Mouse (Mus musculus) liver, embryonic 15.5 days (tissue): ENCODE results near the gene Itga11. TPM values are rescaled to one million over a fixed set of nuclear protein-coding genes. Genes with fewer than 3 reads are reported as not detected.
"Not testable (repeated sequence)": the region's sequence is repeated elsewhere in the genome, so short reads cannot be mapped to it uniquely, and the experiment has no call there.

ENCODE experiments used
- ATAC-seq: fragments of 200-750 bp; cut with Nextera tagmentation; 2 replicates; pipeline ENCODE4 v1.8.0; 2017; ENCODE audit warnings: moderate number of reproducible peaks, mild to moderate bottlenecking, moderate library complexity; ENCODE audit not compliant: insufficient read depth
- H3K27ac ChIP-seq: fragments of 300-500 bp; sonication (generic); replicated peaks from 2 replicates; pipeline ENCODE4 v1.5.1; 2015; ENCODE audit warnings: mild to moderate bottlenecking, inconsistent platforms
- H3K27me3 ChIP-seq: fragments of 300-500 bp; sonication (generic); 2 replicates; pipeline ENCODE4 v1.6.1; 2015; ENCODE audit warnings: mild to moderate bottlenecking, inconsistent platforms
- H3K36me3 ChIP-seq: fragments of 300-500 bp; sonication (generic); replicated peaks from 2 replicates; pipeline ENCODE4 v1.6.1; 2015; ENCODE audit warnings: moderate library complexity, mild to moderate bottlenecking, inconsistent platforms
- H3K4me1 ChIP-seq: fragments of 300-500 bp; sonication (generic); replicated peaks from 2 replicates; pipeline ENCODE4 v1.6.1; 2015; ENCODE audit warnings: inconsistent platforms
- H3K4me2 ChIP-seq: fragments of 300-500 bp; sonication (generic); 2 replicates; pipeline ENCODE4 v1.6.1; 2015; ENCODE audit warnings: moderate library complexity, mild to moderate bottlenecking, inconsistent platforms
- H3K4me3 ChIP-seq: fragments of 300-500 bp; sonication (generic); replicated peaks from 2 replicates; pipeline ENCODE4 v1.5.1; 2015; ENCODE audit warnings: mild to moderate bottlenecking, inconsistent platforms
- H3K9ac ChIP-seq: fragments of 300-500 bp; sonication (generic); 2 replicates; pipeline ENCODE4 v1.6.1; 2015; ENCODE audit warnings: moderate library complexity, mild to moderate bottlenecking, inconsistent platforms
- H3K9me3 ChIP-seq: fragments of 300-500 bp; sonication (generic); replicated peaks from 2 replicates; pipeline ENCODE4 v1.6.1; 2016; ENCODE audit warnings: inconsistent platforms
- WGBS: fragments of 180-500 bp; shearing (Covaris S2); methylation state at CpG from one replicate; pipeline ENCODE4 v1.1.7; 2015; ENCODE audit warnings: mixed read lengths; ENCODE audit not compliant: insufficient replicate concordance; 5-methylcytosine and 5-hydroxymethylcytosine counted together
- polyA plus RNA-seq: library from polyadenylated mRNA; unstranded; fragments of >200 nt; fragmentation: Nextera tagmentation; extraction: Ambion mirVana; gene quantifications from 2 replicates; pipeline ENCODE4 v1.2.1, GENCODE M21; 2015

Gene Itga11
- polyA plus RNA-seq, 1 experiment from 2014 or later, result 0.12 TPM

DNA sequence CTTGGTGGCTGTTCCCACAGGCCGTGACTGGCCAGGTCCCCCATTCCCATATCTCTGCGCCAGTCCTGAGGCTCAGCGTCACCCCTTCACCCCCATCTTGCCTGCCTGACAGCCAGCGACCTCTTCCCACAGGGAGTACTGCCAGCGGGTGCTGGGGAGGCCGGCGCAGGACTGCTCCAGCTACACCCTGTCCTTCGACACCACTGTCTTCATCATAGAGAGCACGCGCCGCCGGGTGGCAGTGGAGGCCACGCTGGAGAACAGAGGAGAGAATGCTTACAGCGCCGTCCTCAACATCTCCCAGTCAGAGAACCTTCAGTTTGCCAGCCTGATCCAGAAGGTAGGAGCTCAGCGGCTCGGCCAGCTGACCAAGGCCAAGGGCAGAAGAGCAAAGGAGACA, 89.8 kb downstream of the Itga11 start:
- H3K4me2 ChIP-seq, result no peak overlapping the region
- no peaks in the 10 kb centered on the region; the same call in 1 of the 2 replicates for H3K27me3 ChIP-seq
- no peak overlapping the region for H3K4me3 ChIP-seq
- no peak overlapping the region for H3K9ac ChIP-seq
- no peaks in the 10 kb centered on the region for H3K4me1 ChIP-seq
- no peaks in the 10 kb centered on the region for H3K9me3 ChIP-seq
- ATAC-seq, result no peak
- H3K27ac ChIP-seq, result no peak overlapping the region
- H3K36me3 ChIP-seq, result no peaks in the 10 kb centered on the region
- WGBS, result 64% methylated on average over 17 of the region's 17 CpGs

DNA sequence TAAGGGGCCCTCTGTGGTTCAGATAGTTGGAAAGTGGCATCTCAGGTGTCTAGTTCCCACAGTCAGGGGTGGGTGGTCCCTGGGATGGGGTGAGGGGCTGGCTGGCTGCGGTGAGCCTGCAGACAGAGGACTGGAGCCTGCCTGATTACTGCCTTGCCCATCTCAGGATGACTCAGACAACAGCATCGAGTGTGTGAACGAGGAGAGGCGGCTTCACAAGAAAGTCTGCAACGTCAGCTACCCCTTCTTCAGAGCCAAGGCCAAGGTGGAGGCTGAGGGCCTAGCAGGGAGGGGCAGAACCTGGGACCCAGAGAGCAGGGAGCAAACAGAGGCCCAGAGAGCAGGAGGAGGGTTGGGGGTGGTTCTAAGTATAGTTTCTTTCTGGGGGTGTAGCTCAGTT, 90.7 kb downstream of the Itga11 start:
- no peak for ATAC-seq
- H3K9me3 ChIP-seq, result no peaks in the 10 kb centered on the region
- H3K4me2 ChIP-seq, result no peak overlapping the region
- no peaks in the 10 kb centered on the region for H3K4me1 ChIP-seq
- no peaks in the 10 kb centered on the region; the same call in 1 of the 2 replicates for H3K27me3 ChIP-seq
- no peak overlapping the region for H3K4me3 ChIP-seq
- no peak overlapping the region for H3K27ac ChIP-seq
- no peaks in the 10 kb centered on the region for H3K36me3 ChIP-seq
- no peak overlapping the region for H3K9ac ChIP-seq
- WGBS, result 58% methylated on average over 5 of the region's 5 CpGs

DNA sequence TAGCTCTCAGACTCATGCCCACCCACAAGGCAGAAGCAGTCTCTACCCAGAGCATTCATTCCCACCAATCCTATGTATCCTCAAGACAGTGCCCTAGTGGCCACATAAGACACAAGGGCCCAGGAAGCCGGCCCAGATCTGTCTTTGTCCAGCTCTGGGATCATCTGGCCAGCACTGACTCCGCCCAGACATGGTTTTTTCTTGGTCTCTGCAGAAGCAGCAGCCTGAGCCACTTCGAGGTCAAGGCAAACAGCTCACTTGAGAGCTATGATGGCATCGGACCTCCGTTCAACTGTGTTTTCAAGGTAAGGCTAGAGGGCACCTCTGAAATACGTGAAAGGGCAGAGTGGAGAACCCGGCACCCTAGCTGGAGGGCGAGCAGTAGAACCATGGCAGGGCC, 95.1 kb downstream of the Itga11 start:
- 67% methylated on average over 8 of the region's 8 CpGs for WGBS
- Histone ChIP-seq H3K27me3 (no peaks in the 10 kb centered on the region), H3K9me3 (no peaks in the 10 kb centered on the region), H3K36me3 (no peaks in the 10 kb centered on the region), H3K4me2 (no peak overlapping the region), H3K4me3 (no peak overlapping the region), H3K4me1 (no peaks in the 10 kb centered on the region), H3K9ac (no peak overlapping the region), H3K27ac (no peak overlapping the region)
- no peak for ATAC-seq

DNA sequence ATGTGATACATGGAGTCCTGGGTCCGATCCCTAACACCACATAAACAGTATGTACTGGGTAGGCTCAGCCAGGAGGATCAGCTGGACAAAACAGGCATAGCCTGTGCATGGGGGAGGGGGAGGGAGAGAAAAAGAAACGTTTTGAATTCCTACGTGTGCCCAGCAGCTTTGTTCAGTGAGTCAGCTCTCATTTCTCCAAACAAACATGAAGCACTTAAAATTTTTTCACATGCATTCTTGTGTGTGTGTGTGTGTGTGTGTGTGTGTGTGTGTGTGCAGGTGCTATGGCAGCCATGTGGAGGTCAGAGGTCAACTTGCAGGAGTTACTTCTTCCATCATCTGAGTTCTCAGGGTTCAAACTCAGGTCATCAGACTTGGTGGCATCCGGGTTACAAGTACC, 97.8 kb downstream of the Itga11 start:
- no peaks in the 10 kb centered on the region for H3K27me3 ChIP-seq
- no peak overlapping the region for H3K9ac ChIP-seq
- 39% methylated on average over 4 of the region's 4 CpGs for WGBS
- H3K4me1 ChIP-seq, result no peaks in the 10 kb centered on the region
- H3K4me2 ChIP-seq, result no peak overlapping the region
- no peaks in the 10 kb centered on the region for H3K9me3 ChIP-seq
- no peak overlapping the region for H3K4me3 ChIP-seq
- ATAC-seq, result no peak
- H3K36me3 ChIP-seq, result no peaks in the 10 kb centered on the region
- H3K27ac ChIP-seq, result no peak overlapping the region

DNA sequence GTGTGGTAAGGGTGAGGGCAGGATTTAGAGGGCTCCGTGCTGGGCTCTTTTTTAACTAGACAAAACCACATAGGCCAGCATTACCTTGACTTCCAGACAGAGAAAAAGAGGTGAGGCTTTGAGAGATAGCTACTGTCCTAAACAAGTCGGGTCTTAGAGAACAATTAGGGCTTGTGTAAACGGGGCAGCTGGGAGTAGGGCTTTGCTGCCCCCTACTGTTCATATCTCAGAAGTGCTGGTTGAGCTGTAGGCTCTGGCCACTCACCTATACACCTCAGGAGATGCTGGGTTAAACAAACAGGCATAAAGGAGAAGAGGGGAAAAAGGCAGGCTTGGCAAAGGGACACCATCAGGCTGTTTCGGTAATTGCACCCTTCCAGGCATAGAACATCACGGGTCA, 99.8 kb downstream of the Itga11 start:
- no peak overlapping the region for H3K4me2 ChIP-seq
- no peaks in the 10 kb centered on the region for H3K27me3 ChIP-seq
- ATAC-seq, result no peak
- H3K9me3 ChIP-seq, result no peaks in the 10 kb centered on the region
- no peaks in the 10 kb centered on the region for H3K36me3 ChIP-seq
- H3K4me1 ChIP-seq, result no peaks in the 10 kb centered on the region
- no peak overlapping the region for H3K9ac ChIP-seq
- WGBS, result 3% methylated on average over 5 of the region's 5 CpGs
- no peak overlapping the region for H3K4me3 ChIP-seq
- H3K27ac ChIP-seq, result no peak overlapping the region

DNA sequence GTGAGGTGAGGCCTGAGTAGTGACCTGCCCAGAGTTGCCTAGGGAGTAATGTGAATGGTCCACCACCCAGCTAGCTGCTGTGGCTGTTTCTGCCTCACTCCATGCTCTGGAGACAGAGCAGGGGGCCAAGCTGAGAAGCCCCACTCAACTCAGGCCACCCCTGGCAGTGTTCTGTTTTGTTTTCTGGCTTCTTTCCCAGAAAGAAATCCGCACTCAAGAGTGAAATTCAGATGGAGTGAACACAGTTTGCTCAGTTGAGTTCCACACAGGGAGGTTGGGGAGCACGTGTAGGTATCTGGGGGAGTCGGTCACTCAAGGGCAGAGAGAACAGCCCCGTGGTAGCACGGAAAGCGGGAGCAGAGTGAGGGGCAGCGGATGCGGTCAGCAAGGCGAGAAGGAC, 101.1 kb downstream of the Itga11 start:
- H3K9ac ChIP-seq, result no peak overlapping the region
- H3K27me3 ChIP-seq, result no peaks in the 10 kb centered on the region
- ATAC-seq, result no peak
- 72% methylated on average over 9 of the region's 9 CpGs for WGBS
- no peaks in the 10 kb centered on the region for H3K9me3 ChIP-seq
- no peak overlapping the region for H3K27ac ChIP-seq
- no peak overlapping the region for H3K4me2 ChIP-seq
- H3K4me1 ChIP-seq, result peaks cover 3% of the 10 kb centered on the region; the same call in 1 of the 2 replicates
- H3K36me3 ChIP-seq, result no peaks in the 10 kb centered on the region
- H3K4me3 ChIP-seq, result no peak overlapping the region

DNA sequence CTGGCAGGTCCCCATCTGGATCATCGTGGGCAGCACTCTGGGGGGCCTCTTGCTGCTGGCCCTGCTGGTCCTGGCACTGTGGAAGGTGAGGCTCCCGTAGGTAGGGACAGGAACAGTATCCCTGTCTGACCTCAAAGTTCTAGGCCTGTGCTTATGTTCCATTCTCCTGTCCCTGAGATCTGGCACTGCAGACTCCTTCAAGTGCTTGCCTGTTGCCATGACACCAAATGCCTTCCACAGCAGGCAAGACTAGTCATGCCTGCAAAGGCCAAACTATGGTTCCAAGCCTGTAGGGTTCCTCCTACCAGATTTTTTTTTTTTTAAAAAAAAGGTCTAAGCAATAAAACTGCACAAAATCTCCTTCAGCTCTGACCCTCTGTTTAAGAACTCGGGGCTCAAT, 104.3 kb downstream of the Itga11 start:
- 46% methylated on average over 3 of the region's 3 CpGs for WGBS
- no peak for ATAC-seq
- H3K36me3 ChIP-seq, result no peaks in the 10 kb centered on the region
- no peak overlapping the region for H3K27ac ChIP-seq
- H3K4me3 ChIP-seq, result no peak overlapping the region
- no peaks in the 10 kb centered on the region for H3K27me3 ChIP-seq
- H3K4me1 ChIP-seq, result peaks cover 3% of the 10 kb centered on the region; the same call in 1 of the 2 replicates
- no peak overlapping the region for H3K4me2 ChIP-seq
- H3K9me3 ChIP-seq, result no peaks in the 10 kb centered on the region
- H3K9ac ChIP-seq, result no peak overlapping the region

DNA sequence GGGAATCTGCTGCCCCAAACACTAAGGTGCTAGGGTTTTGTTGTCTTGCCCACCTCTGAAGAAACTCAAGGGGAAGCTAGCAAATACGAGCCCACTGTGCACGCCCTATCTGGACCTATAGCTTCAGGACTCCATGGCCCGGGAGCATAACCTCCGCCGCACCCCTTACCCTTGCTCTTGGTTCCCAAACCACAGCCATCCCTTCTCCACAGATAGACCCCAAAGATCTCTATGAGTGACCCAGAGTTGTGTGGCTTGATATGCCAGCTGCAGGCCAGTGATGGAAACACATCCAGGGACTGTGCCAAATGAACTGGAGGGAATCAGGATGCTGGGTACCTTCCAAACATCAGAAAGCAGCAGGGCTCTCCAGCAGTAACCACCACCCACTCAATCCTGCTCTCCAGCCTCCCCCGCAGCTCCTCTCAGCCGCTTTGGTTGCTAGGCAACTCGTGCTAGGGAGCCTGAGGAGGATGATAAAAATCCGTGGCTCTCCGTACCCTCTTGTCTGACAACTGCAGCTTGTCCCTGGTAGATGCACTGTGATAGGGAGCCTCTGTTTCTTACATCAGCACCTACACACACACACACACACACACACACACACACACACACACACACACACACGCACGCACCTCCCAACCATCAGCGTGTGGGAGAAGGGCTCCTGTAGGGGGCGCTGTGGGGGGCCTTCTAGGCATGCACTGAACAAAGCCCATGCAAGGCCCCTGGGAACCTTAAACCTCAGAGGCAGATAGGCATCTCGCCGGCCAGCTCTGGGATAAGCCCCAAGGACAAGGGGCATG, 105.6 kb downstream of the Itga11 start:
- no peak for ATAC-seq
- no peak overlapping the region for H3K27ac ChIP-seq

DNA sequence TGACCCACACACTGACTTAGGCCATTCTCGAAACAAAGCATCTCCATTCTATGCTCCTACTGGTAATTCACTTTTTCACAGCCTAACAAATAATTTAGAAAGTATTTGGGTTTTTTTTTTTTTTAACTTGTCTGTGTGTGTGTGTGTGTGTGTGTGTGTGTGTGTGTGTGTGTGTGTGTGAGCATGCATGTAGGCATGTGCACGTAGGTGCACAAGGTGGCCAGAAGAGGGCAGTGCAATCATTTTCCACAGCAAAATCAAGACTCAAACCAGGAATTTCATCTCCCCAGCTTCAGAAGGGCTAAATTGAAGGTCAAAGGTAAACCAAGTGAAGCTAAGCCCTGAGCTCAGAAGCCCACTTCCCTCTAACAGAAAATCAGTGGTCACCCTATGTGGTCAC, 106.6 kb downstream of the Itga11 start:
- H3K27ac ChIP-seq, result no peak overlapping the region
- no peaks in the 10 kb centered on the region for H3K9me3 ChIP-seq
- H3K4me3 ChIP-seq, result no peak overlapping the region
- H3K36me3 ChIP-seq, result no peaks in the 10 kb centered on the region
- 76% methylated on average over 2 of the region's 2 CpGs for WGBS
- peaks cover 3% of the 10 kb centered on the region; the same call in 1 of the 2 replicates for H3K4me1 ChIP-seq
- H3K4me2 ChIP-seq, result no peak overlapping the region
- no peak for ATAC-seq
- no peak overlapping the region for H3K9ac ChIP-seq
- H3K27me3 ChIP-seq, result no peaks in the 10 kb centered on the region

More for the DNA sequence above, 105.6 kb downstream of the Itga11 start:
- no peaks in the 10 kb centered on the region for H3K9me3 ChIP-seq
- no peaks in the 10 kb centered on the region for H3K27me3 ChIP-seq
- 43% methylated on average over 16 of the region's 16 CpGs for WGBS
- H3K9ac ChIP-seq, result no peak overlapping the region
- no peaks in the 10 kb centered on the region for H3K36me3 ChIP-seq
- H3K4me3 ChIP-seq, result no peak overlapping the region
- no peak overlapping the region for H3K4me2 ChIP-seq
- H3K4me1 ChIP-seq, result peaks cover 3% of the 10 kb centered on the region; the same call in 1 of the 2 replicates

DNA sequence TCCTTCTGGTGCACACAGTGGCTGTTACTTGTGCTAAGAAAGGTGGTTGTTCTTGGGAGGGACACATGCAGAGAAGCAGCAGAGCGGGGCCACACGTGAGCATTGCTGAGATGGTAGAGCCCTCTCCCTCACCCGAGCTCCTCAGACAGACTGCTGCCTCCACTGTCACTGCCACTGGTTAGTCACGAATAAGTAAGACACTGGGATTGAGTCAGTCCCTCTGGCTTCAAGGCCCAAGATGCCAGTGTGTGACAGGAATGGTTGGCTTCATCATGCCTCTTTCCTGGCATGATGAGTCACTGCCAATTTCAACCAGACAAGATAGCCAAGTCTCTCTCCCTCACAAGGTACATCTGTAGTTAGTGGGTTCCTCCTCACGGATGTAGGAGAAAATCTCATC, 109.1 kb downstream of the Itga11 start:
- Histone ChIP-seq H3K27me3 (no peaks in the 10 kb centered on the region), H3K4me2 (no peak overlapping the region), H3K9ac (no peak overlapping the region), H3K27ac (no peak overlapping the region), H3K36me3 (no peaks in the 10 kb centered on the region), H3K4me1 (peaks cover 3% of the 10 kb centered on the region; the same call in 1 of the 2 replicates), H3K4me3 (no peak overlapping the region), H3K9me3 (no peaks in the 10 kb centered on the region)
- WGBS, result 59% methylated on average over 5 of the region's 5 CpGs
- no peak for ATAC-seq

DNA sequence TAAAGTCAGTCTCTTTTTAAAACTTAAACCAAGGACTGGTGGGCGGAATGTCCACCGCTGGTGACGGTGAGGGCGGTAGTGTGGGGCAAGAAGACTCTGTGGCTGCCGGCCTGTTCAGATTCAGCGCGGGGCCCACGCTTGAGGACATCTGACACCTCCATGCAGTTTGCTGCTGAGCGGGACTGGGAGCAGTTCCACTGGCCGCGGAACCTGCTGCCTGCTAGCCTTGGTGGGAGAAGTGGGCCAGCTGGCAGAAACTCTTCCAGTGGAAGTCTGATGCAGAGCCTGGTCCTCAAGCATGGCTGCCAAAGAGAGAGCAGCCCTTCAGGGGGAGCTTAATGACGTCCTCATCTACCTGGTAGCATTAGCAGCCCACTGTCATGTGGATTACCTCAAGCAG, 112.2 kb downstream of the Itga11 start:
- no peak for ATAC-seq
- Histone ChIP-seq H3K9ac (no peak overlapping the region), H3K4me2 (no peak overlapping the region), H3K4me1 (no peaks in the 10 kb centered on the region), H3K27ac (no peak overlapping the region), H3K9me3 (no peaks in the 10 kb centered on the region), H3K27me3 (no peaks in the 10 kb centered on the region), H3K4me3 (no peak overlapping the region), H3K36me3 (peaks cover 17% of the 10 kb centered on the region)
- WGBS, result 85% methylated on average over 12 of the region's 12 CpGs

DNA sequence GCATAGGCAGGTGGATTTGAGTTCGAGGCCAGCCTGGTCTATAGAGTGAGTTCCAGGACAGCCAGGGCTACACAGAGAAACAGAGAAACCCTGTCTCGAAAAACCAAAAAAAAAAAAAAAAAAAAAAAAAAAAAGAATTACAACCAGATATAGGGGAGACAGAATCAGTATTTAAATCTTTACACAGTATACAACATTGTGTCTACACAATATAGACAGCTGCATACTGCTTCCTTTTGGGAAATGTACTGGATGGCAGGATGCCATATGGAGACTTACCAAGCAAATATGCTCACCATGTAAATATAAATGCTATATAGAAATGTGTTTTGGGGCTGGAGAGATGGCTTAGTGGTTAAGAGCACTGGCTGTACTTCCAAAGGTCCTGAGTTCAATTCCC, 121.6 kb downstream of the Itga11 start:
- H3K27me3 ChIP-seq, H3K9me3 ChIP-seq, H3K4me3 ChIP-seq, H3K4me2 ChIP-seq, H3K9ac ChIP-seq, H3K4me1 ChIP-seq, ATAC-seq, H3K27ac ChIP-seq: not testable (repeated sequence)
- peaks cover 47% of the 10 kb centered on the region for H3K36me3 ChIP-seq
- WGBS, result 68% methylated on average over 2 of the region's 2 CpGs
